Mouse (Mus musculus) left cerebral cortex, adult 11 months (tissue): Measurements from ENCODE around the gene Olfr775.

Experiments
- DNase-seq: peaks from one replicate; pipeline ENCODE4 v3.0.0; 2022; ENCODE audit warnings: low spot score

Olfr775 gene

DNA sequence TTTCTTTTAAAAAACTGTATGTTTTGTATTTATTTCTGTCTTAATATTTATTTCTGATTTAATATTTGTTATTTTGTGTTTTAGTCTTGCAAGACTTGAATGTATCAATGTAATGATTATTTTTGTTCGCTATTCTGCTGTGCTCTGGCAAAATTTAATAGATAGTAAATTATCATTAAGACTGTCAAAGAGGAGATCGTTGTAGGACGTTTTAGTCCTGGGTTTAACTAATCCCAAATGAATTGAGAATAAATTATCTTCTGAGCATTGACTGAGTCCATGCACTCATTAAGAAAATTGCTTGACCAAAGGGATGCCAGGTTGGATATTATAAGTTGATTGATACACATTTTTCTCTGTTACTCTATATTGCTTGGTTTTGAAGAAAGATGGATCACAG, at the start of gene Olfr775:
Gene Olfr775, plus strand, starts transcription at position 301 of the 400 bp plus-strand sequence.
- no peak for DNase-seq

DNA sequence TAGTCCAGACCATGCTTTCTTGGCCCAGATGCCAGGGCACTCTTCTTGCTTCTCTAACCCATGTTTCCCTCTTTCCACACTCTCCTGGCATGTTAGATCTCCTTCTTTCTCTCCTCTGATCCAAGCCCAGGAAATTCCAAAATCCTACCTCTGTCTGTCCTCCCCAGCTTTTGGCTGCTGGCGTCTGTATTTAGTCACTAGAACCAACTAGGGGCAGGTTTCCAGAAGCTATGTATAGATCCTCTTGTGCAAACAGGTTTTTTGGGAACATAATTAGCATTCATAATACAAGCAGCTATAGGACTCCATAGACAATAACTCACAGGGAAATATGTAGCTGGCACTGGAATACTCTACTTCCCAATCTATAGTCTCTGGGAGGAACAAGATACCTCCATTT, 17.5 kb upstream of the Olfr775 start:
- no peak for DNase-seq

- DNase-seq = no peak
These were observed 12.3 kb upstream of the Olfr775 start, which contains the start of gene Olfr774 for GRCm38 (mm10) chr10:129235904-129236303. Gene Olfr774, plus strand, starts transcription at chr10:129236204.

DNA sequence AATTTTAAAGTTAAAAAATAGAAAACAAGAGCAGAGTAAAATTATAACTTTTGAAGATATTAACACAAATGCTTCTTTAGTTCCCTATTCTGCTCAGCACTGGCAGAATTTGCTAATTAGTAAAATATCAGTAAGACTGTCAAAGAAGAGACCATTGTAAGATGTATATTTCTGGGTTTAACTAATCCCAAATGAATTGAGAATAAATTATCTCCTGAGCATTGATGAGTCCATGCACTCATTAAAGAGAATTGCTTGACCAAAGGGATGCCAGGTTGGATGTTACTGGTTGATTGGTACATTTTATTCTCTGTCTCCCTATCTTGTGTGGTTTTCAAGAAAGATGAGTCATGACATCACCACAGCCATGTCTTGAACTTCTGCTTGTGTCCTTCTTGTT, 10.6 kb downstream of the Olfr775 start, which contains the start of gene Olfr776:
Gene Olfr776, plus strand, starts transcription at position 301 of the 400 bp plus-strand sequence.
- no peak for DNase-seq

DNA sequence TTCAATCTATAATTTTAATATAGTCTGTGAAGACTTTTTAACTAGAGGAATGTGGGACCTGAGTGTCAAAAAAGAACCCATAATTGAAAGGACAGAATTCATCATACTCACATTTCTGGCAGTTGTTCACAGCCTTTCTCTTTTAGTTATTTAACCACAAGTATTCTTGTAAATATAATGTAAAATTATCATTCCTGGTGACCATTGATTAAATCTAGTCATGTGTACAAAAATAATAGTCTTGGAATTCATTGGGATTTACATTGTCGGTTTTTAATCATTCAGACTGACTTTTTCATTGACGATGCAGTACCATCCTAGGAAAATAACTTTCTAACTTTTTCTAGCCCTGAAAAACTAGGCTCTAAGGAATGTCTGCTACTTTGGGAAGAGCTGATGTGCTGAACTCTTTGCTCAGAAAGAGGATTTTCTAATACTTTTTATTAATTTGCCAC, 22.9 kb downstream of the Olfr775 start, which contains the start of gene Olfr777:
Gene Olfr777, minus strand, starts transcription at position 405 of the 455 bp plus-strand sequence.
- DNase-seq = no peak
